Mouse (Mus musculus): ENCODE results near the gene Gm40193. TPM values are rescaled to one million over a fixed set of nuclear protein-coding genes. Genes with fewer than 3 reads are reported as not detected.
A peak's percentile ranks its signal among the peaks of the same experiment; 100 is the strongest.
"Not testable (repeated sequence)": the region's sequence is repeated elsewhere in the genome, so short reads cannot be mapped to it uniquely, and the experiment has no call there.

Gm40193 gene
- total RNA-seq (2015) = not detected in 2 replicates
- total RNA-seq (2017) = not detected in 2 replicates

DNA sequence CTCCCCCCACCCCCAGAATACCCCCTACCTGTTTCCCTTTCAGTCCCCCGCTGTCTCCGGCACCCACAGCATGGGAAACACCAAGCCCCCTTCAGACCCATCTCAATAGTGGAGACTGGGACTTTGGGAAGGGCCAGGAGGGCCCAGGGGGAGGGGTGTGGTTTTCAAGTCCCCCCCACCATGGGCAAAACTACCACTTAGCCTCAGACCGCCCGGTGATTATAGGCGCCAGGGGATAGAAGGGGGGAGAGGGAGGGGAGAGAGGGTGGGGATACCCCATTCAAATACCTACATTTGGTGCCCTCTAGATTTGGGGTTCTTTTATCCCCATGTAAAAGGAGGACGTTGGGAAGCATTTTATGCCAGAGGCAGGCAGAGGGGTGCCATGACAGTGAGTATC lies at the start of gene Gm40193:
Gene Gm40193, minus strand, starts transcription at position 101 of the 400 bp plus-strand sequence.
- no peak for ATAC-seq (ENCODE audit: poor library complexity, severe bottlenecking)

DNA sequence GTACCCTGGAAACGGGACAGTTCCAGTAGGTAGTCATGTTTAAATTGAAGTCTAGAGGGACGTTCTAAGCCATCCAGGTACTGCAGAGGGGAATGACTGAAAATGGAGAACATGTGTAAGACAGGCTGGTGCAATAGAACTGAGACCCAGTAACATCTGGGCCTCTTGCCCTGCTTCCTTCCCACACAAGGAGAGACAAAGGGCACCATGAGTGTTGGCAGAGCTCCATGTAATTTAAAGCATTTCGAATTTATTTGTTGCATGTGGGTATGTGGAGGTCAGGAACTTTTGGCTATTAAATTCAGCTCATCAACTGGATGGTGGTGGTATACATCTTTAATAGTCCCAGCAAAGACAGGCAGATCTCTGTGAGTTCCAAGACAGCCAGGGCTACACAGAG lies 49.5 kb upstream of the Gm40193 start:
- ATAC-seq (ENCODE audit: poor library complexity, severe bottlenecking) = no peak

DNA sequence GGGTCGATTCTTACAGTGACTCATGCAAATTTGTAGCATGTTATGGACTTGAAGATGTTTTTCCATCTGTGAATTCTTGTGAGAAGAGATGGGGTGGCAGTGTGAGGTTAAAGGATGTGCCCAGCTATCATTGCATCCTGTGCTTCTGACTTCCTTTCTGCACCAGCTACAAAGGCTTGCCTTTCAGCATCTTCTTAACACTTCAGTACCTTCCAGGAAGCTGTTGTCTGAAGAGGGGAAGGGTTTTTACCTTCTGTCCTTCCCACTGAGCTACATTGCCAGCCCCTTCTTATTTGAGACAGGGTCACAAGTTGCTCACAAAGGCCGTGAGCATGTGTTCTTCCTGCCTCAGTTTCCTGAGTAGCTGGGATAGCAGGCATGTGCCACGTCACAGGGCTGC lies 48.2 kb upstream of the Gm40193 start:
- ATAC-seq (ENCODE audit: poor library complexity, severe bottlenecking) = no peak

DNA sequence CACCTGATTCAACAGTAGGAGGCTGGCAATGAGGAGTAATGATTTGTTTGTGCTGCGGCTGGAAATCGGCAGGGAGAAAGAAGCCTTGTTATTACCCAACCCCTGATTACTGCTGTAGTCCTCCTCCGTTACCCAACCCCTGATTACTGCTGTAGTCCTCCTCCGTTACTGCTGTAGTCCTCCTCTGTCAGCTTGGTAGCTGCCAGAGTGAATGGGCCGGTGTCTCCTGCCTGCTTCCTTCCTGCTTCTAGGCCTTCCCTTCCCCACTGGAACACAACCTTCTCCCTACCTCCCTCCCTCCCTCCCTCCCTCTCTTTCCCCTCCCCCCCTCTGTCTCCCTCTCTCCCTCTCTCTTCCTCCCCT lies 47.6 kb upstream of the Gm40193 start:
- no peak for ATAC-seq (ENCODE audit: poor library complexity, severe bottlenecking)

DNA sequence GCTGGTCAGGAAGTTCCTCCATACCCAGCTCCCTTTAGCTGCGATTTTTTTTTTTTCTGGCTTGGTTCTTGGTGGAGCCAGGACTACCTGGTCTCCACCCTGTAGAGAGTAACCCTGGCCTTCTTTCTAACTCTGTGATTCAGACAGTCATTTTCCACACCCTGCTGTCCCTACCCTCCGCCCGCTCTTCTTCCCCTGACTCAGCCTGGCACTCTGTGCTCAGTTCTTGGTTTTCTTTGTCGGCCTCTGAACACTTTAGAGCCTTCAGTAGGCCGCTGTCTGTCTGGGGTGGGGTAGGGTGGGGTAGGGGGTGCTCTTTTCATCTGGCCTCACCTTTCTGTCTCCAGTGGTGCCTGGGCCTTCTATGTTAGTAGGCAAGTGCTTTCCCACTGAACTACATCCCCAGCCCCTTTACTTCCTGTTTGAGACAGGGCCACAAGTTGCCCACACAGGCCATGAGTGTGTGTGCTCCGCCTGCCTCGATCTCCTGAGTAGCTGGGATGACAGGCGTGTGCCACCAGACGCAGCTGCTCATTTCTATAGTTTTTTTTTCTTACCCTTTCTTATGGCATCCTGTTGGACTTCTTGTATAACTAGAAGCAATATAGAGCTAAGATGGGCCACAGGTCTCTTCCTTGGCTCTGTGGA lies 47.1 kb upstream of the Gm40193 start:
- ATAC-seq (ENCODE audit: poor library complexity, severe bottlenecking) = peak; percentile 40; the same call in 1 of the 2 replicates

DNA sequence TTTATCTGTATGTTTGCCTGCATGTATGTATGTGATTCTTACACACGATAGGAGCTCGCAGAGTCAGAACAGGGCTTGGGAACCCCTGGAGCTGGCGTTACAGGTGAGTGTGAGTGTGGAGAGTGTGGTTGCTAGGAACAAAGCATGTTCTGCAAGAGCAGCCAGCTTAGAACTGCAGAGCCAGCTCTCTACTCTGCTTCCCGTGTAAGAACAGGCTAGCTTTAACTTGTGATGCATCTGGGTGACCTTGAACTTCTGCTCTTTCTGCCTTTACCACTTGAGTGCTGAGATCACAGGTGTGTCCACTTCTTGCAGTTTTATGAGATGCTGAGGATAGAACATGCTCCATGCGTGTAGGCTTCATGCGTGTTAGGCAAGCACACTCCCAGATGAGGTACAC lies 46.2 kb upstream of the Gm40193 start:
- no peak for ATAC-seq (ENCODE audit: poor library complexity, severe bottlenecking)

DNA sequence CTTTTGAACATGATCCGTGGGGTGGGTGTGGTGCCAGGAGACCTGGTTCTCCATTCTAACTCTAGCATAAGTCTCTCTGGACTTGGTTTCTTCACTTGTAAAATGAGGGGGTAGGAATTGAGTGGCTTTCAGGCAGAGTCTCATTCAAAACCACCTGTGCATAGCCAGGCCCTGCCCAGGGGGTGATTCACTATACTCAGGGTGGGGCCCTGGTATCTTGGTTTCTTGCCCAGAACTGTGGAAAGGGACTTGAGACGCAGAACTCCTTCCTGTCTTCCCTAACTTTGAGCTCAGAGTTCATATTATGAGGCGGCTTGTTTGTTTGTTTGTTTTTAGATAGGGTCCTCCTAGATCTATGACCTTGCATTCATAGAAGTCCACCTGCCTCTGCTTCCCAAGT lies 44.5 kb upstream of the Gm40193 start:
- no peak for ATAC-seq (ENCODE audit: poor library complexity, severe bottlenecking)

DNA sequence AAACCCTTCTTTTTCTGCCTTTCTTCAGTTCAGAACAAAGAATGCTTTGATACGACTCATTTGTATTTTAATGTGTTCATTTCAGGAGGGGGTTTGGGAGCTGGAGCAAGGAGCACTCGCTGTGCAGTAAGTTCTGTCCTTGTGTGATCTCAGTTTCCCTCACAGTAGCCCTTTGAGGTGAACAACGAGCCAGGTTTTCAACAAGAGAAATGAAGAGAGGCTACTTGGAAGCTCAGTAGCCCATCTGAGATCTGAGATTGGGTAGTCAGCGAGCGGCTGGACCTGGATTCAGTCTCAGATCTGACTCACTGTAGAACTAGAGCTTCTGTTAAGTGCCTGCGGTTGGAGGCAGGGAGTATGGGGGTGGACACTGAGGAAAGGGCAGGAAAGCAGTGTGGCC lies 41.1 kb upstream of the Gm40193 start:
- no peak for ATAC-seq (ENCODE audit: poor library complexity, severe bottlenecking)

DNA sequence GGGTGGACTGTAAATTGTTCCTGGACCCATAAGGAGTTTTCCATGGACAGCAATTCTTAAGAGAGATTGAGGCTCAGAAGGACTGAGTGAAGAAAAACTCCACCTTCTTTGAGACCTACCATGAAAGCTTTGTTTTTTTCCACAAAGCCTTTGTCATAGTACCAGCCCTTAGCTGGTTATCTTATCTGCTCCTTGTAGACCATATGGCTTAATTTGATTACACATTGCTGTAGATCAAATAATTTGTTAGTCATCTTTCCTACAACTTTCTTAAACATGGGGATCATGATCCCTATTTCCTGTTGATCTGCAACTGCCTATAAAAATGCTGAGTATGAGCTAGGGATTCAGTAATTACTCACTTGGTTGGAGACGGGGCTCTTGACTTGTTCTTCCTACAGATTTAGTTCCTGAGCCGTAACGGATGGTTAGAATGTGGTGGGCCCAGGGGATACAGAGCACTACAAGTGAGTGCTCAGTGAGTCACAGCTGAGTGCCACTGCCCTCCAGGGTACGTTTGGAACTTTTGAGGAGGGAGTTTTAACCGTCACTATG lies 39.7 kb upstream of the Gm40193 start:
- ATAC-seq (ENCODE audit: poor library complexity, severe bottlenecking) = no peak

DNA sequence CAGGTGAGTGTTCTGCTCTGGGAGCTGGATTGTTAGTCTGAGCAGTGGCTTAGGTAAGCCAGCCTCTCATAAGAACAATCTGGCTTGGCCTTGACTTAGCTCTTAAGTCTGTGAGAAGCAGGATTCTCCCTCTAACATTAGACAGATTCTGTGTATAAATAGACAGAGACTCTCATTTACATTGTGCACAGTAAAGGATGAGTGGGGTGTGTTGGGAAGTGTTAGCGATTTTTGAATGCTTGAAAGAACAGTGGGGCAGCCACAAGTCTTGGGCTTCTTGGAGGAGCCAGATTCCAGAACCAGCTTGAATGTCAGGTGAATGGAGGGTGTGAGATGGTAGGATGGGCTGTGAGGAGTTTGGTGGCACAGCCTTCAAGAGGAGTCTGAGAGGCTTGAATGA lies 38.9 kb upstream of the Gm40193 start:
- ATAC-seq (ENCODE audit: poor library complexity, severe bottlenecking) = no peak

DNA sequence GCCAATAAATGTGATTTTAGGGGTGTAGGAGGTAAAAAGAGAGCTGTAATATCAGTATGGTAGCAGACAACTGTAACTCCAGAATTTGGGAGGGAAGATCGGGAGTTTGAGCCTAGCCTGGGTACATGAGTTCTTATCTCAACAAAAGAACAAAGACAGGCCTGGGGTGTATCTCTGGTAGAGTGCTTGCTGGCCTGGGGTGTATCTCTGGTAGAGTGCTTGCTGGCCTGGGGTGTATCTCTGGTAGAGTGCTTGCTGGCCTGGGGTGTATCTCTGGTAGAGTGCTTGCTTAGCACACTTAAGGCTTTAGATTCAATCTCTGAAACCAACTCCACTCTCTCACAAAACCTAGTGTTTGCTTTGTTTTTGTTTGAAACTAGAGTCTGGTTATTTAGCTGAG lies 37.9 kb upstream of the Gm40193 start:
- not testable (repeated sequence) for ATAC-seq (ENCODE audit: poor library complexity, severe bottlenecking)

DNA sequence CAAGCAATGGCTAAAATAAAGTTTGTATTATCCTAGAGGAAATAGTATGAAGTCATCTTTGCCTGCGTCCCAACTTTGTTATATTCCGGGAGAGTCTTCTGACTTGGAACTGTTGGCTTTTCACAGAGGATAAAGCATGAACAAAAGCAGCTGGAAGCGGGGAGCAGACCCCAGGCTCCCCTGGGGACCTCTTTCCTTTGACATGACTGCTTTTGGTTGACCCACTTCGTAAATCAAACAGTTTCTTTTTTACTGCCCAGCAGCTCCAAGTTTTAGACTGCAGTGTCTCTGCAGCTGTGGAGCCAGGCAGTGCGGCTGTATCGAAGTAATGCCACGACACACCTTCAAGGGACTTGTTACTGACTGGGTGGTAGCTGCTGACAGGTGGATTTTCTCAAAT lies 33.8 kb upstream of the Gm40193 start:
- ATAC-seq (ENCODE audit: poor library complexity, severe bottlenecking) = no peak

DNA sequence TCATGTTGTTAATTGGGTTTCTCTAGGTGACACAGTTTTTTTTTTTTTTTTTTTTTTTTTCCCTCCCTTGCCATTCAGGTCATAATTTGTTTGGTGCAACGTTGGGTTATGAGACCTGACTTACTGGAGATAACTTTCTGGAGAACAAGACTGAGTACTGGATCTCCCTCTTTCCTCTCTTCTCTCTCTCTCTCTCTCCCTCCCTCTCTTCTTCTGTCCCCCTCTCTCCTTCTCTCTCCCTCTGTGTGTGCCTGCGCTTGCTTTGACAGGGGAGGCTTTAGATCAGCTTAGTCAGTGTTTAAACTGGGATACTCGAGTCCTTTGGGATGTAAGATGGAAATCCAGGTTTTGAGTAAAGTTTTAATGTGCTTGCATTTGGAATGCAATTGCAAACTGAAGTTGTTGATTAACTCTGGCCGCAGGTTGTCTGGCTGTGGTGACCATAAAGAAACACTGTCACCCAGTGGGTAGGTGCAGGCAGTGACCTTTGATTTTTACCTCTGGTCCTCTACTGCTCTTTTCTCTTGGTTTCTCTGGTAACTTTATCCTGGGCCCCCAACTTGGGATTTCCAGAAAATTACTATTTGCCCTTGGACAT lies 31.6 kb upstream of the Gm40193 start:
- no peak for ATAC-seq (ENCODE audit: poor library complexity, severe bottlenecking)

DNA sequence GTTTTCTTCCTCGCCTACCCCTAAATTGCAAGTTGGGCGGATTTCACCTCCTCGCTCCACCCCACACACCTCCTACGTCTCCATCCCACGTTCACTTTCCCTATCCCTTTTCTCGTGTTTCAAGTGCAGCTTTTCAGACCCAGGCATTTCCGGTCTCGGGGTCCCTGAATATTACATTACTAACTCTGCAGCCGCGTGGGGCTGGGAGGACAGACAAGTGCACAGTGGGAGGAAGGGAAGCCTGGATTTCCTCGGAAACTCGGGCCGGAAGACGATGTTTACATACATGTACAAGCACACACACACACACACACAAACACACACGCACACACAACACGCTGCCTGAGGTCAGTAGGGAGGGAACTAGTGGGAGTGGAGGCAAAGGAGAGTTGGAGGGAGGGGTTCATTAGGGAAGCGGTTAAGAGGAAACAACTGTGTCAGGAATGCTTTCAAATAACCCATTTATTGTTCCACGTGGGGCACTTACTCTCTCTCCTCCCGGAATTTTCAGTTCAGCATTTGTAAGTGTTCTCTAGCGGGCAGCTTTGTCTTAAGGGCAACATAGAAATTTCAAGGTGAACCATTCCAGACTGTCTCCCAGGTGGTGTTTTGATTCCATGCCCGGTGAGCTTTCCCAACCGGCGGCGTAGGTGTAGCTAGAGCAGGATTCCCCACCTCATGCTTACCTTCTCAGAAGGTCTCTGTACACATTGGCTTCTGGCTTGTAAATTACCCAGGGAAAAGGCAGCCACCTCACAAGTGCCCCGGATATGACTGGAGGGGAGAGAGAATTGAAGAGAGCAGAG lies 30.9 kb upstream of the Gm40193 start:
- ATAC-seq (ENCODE audit: poor library complexity, severe bottlenecking) = peak; percentile 46; the same call in 1 of the 2 replicates

DNA sequence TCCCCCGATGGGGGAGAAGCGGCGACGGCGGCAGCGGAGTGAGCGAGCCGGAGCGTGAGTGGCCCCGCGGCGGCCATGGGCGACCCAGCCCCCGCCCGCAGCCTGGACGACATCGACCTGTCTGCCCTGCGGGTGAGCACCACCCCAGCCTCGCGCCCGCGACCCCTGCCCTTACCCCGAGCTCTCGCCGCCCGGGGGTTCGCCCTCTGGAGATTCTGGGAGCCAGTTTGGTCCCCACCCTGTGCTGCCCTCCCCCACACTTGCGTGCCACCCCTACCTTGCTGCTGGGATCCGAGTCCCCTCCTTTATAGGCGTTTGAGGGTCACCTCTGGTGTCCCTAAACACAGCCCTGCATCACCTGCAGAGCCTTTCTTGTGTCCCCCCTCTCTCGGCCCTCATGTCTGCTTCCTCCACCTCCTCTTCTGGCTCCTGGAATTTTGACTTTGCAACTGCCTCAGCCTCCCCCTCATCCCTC lies 30.3 kb upstream of the Gm40193 start:
- ATAC-seq (ENCODE audit: poor library complexity, severe bottlenecking) = no peak

DNA sequence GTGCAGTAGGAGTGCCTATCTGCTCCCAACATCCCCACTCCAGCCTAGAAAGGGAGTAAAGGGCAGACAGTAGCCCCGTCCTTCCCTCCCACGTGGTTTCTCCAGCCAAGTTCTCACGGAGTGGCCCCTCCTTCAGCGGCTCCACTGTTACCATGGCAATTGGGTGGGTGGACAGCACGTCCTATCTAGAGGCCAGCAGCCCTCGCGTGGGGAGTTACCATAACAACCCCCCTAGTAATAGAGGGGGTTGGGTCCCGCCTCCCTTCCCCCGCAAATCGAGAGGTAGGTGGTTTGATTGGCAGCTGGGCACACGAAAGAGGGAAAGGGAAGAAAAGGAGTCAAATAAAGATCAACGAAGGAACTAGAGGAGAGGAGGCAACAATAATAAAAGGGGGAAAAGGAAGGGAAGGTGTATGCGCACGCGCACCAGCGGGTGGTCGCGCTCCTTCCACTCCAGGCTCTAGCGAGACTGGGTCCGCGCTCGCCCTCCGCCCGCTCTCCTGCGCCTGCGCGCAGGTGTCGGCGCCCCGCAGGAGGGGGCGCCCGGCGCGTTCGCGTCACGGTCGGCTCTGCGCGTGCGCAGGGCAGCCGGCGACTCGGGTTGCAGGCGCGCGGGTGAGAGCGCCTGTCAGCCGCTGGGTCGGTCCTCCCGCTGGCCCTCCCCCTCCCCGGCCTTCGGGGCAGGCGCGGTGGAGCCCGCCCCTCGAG lies 29.7 kb upstream of the Gm40193 start, which contains the start of gene Mink1:
Gene Mink1, plus strand, starts transcription at position 595 of the 708 bp plus-strand sequence.
- peak; percentile 76 for ATAC-seq (ENCODE audit: poor library complexity, severe bottlenecking)

DNA sequence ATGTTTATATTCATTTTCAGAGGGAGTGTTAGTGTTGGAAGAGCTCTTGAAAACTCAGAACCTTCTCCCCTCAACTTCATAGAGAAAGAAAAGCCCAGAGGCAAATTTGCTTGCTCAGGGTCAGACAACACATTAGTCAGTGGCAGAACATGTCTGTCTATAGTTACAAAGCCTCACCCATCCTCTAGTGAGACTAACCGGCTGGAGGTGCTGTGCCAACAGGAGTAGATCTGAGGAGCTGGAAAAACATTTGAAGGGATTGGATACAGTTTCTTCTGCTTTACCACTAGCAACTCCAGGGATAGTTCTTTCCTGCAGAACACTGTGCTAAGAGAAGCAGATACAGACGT lies 29.2 kb upstream of the Gm40193 start:
- no peak for ATAC-seq (ENCODE audit: poor library complexity, severe bottlenecking)

DNA sequence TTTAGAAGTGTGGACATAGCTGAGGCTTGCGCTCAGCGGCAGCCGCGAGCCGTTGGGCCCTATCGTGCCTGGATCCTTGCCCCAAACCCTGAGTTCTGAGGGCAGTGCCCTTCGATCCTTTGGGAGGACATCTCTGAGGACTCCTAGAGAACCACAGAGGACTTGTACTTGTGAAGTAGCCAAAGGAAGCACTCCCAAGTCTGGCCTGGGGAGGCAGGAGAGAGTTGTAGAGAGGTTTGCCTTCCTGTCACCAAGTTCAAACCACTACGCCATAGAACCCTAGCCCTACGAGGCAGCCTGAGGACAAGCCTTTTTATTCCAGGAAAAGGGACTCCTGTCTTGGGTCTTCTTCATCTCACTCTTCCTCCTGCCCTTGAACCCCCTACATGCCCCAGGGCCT lies 24.8 kb upstream of the Gm40193 start:
- no peak for ATAC-seq (ENCODE audit: poor library complexity, severe bottlenecking)

DNA sequence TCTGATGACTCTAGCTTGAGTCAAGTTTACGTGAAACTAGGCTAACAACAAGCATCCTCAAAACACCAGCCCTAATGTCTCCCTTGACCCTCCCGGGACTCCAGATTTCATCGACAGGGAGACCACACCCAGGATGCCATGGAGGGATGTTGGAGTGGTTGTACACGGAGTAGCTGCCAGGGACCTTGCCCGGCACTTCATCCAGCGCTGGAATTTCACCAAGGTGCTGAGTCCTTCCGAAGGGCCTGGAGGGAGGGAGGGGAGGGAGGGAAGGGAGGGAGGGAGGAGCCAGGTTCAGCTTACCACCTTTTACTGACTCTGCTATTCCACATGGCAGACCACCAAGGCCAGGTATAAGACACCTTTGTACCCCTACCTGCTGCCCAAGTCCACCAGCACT lies 21.2 kb upstream of the Gm40193 start:
- ATAC-seq (ENCODE audit: poor library complexity, severe bottlenecking) = no peak

DNA sequence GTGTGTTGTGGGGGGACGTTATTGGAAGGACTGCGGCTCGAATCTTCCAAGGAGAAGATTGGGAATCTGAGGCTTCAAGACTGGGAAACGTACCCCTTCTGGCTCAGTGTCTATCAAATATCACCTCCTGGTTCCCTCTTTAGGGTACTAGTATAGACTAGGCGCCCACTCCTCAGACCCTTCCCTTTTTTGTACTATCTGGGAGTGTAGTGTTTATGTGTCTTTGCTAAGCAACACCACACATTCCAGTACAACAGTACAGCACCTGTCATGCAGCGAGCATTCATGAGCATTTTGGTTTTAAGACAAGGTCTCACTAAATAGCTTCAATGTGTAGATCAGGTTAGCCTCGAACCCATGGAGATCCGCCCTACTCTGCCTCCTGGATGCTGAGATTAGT lies 18.8 kb upstream of the Gm40193 start:
- no peak for ATAC-seq (ENCODE audit: poor library complexity, severe bottlenecking)

DNA sequence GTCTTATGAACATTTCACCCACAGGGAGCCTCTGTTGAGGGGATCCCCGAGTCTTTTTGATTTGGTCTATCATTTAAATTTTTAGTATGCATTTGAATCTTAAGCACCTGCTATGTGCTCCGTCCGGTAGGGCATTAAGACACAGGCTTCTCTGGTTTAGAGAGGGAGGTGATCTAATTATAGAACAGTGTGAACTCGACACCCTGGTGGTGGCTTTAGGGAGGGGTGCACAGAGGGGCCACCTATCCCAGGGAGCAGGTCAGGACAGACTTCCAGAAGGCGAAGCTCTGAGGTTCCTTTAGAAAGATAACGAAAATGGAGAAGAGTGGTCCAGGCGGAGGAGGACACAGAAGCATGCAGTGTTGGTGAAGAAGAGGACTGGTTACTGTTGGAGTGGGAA lies 11.8 kb upstream of the Gm40193 start:
- no peak for ATAC-seq (ENCODE audit: poor library complexity, severe bottlenecking)

Data from megakaryocyte, adult 5-6 weeks (primary cell).